Mouse (Mus musculus) E14TG2a.4 (cell line): ENCODE results near the gene Car10.

ENCODE experiments used
- CTCF ChIP-seq: conservative IDR thresholded peaks from 2 replicates; pipeline ENCODE4 v1.5.1; 2014; ENCODE audit warnings: low read length
- POU5F1 ChIP-seq: IDR thresholded peaks from 2 replicates; pipeline ENCODE4 v1.6.1; 2014; ENCODE audit warnings: low read length, borderline replicate concordance

- TF ChIP-seq CTCF = no peak
- TF ChIP-seq POU5F1 = no peak
Observed at GRCm38 (mm10) chr11:93309981-93310380, 212.2 kb downstream of the Car10 start.
